Mouse (Mus musculus) liver, postnatal 0 days (tissue): ENCODE data around the gene Hdac9.

ENCODE experiments used
- CTCF ChIP-seq: sonication (generic); IDR thresholded peaks from 2 replicates; pipeline ENCODE4 v1.5.1; 2016; ENCODE audit warnings: antibody characterized with exemption, low read depth
- EP300 ChIP-seq: IDR thresholded peaks from 2 replicates; pipeline ENCODE4 v1.6.1; 2016; ENCODE audit warnings: antibody characterized with exemption, low read depth, mild to moderate bottlenecking

DNA sequence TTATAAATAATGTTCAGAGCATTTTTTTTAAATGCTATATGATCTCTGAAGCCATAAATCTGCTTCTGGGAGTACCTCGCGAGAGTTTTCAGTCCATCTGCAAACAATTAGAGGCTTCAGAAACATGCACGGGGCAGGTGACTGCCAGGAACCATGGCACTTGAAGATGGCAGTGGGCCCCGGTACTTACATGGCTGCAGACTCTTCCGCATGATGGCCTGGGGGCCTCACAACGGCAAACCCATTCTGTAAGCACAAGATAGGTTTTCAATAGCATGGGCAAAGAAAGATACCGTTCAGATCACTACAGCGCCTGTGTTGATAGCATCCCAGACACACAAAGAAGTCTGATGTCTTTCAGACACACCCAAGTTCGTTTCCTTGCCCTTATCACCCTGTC lies 695.9 kb downstream of the Hdac9 start:
- no peak for TF ChIP-seq CTCF
- TF ChIP-seq EP300 = no peak
